Mouse (Mus musculus): ENCODE data around the gene Nemp2. TPM values are rescaled to one million over a fixed set of nuclear protein-coding genes. Genes with fewer than 3 reads are reported as not detected.

Gene Nemp2
- total and polyA plus RNA-seq, 3 experiments: 2.8 to 4.6 TPM; not detected in 1

DNA sequence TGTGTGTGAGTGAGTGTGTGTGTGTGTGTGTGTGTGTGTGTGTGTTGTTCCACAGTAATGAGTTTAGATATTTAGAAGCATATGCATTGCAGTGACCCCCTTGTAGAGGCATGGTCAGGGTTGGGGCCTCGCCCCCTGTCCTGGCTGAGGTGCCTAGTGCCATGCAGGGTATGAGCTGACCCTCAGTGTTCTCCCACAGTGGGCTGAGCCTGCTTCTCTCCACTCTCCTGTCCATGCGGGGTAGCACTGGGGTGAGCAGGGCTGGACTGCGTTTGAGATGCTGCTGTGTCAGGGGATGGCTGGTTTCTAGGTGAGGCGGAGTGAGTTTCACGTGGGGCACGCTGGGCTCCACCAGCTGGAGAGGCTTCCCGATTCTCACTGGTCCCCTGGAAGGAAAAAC, 27.7 kb downstream of the Nemp2 start:
- Histone ChIP-seq H3K36me3 (ENCODE audit: control insufficient read depth in 1 of 2, insufficient read depth in 2 of 2, low read length in 2 of 2) (peaks cover 0 to 12% of the 10 kb centered on the region in 2 experiments; a peak in 2 of 4 replicates), H3K79me2 (ENCODE audit: control insufficient read depth, insufficient read depth, low read length, poor library complexity) (no peaks in the 10 kb centered on the region), H3K4me1 (ENCODE audit: control insufficient read depth in 1 of 2, insufficient read depth in 2 of 2, low read length in 2 of 2) (peaks cover 3% of the 10 kb centered on the region in 2 experiments; a peak in 3 of 4 replicates), H3K9ac (ENCODE audit: control insufficient read depth, low read depth, low read length, poor library complexity, severe bottlenecking) (no peak overlapping the region), H3K27ac (ENCODE audit: control insufficient read depth, low read depth, low read length) (no peak overlapping the region), H3K9me3 (replicated peaks; ENCODE audit: insufficient read depth, low read length) (no peaks in the 10 kb centered on the region), H3K4me3 (ENCODE audit: control insufficient read depth in 1 of 2, insufficient read depth in 1 of 2, low read depth in 2 of 2, low read length in 2 of 2) (no peak overlapping the region), H3K27me3 (ENCODE audit: control insufficient read depth in 1 of 2, insufficient read depth in 2 of 2, low read length in 2 of 2) (no peaks in the 10 kb centered on the region)
- no peak for DNase-seq (ENCODE audit: low read depth, low spot score)
- TF ChIP-seq ZMIZ1 (IDR thresholded peaks at IDR 0.05; ENCODE audit: low read depth, low read length): no peak
- no peak for TF ChIP-seq RCOR1 (IDR thresholded peaks at IDR 0.05; ENCODE audit: low read depth, low read length)
- no peak for TF ChIP-seq CHD1 (IDR thresholded peaks at IDR 0.05; ENCODE audit: low read depth, low read length)
- no peak for TF ChIP-seq KAT2A (conservative IDR thresholded peaks at IDR 0.05; ENCODE audit: low read depth, low read length)
- TF ChIP-seq ZNF384 (IDR thresholded peaks at IDR 0.05; ENCODE audit: low read depth, low read length): no peak
- no peak for TF ChIP-seq CTCF (IDR thresholded peaks at IDR 0.05 in 2 of 3, conservative IDR thresholded peaks at IDR 0.05 in 1 of 3; ENCODE audit: control insufficient read depth in 1 of 3, insufficient read depth in 1 of 3, low read depth in 2 of 3, low read length in 3 of 3, poor library complexity in 1 of 3, severe bottlenecking in 1 of 3)
- no peak for TF ChIP-seq SMC3 (IDR thresholded peaks at IDR 0.05; ENCODE audit: low read depth, low read length)
- no peak for TF ChIP-seq POLR2A (IDR thresholded peaks at IDR 0.05; ENCODE audit: control insufficient read depth in 1 of 2, insufficient read depth in 1 of 2, low read depth in 1 of 2, low read length in 2 of 2, poor library complexity in 1 of 2)
- TF ChIP-seq TAL1 (IDR thresholded peaks at IDR 0.05; ENCODE audit: low read length): no peak
- TF ChIP-seq CHD2 (IDR thresholded peaks at IDR 0.05; ENCODE audit: low read length): no peak
- no peak for TF ChIP-seq MEF2A (IDR thresholded peaks at IDR 0.05; ENCODE audit: extremely low read depth, insufficient replicate concordance, low read depth, low read length, poor library complexity, severe bottlenecking)
- no peak for TF ChIP-seq E2F4 (IDR thresholded peaks at IDR 0.05; ENCODE audit: borderline replicate concordance, low read depth, low read length)
- TF ChIP-seq ELF1 (IDR thresholded peaks at IDR 0.05; ENCODE audit: low read depth, low read length): no peak
- no peak for TF ChIP-seq MXI1 (IDR thresholded peaks at IDR 0.05; ENCODE audit: low read depth, low read length)
- TF ChIP-seq JUND (IDR thresholded peaks at IDR 0.05; ENCODE audit: low read depth, low read length): no peak
- no peak for TF ChIP-seq GABPA (IDR thresholded peaks at IDR 0.05; ENCODE audit: low read depth, low read length)
- TF ChIP-seq RAD21 (IDR thresholded peaks at IDR 0.05; ENCODE audit: low read depth, low read length): no peak
- TF ChIP-seq USF1 (IDR thresholded peaks at IDR 0.05; ENCODE audit: low read depth, low read length): no peak

- Histone ChIP-seq H3K36me3 (ENCODE audit: control insufficient read depth in 1 of 2, insufficient read depth in 2 of 2, low read length in 2 of 2) (peaks cover 0 to 3% of the 10 kb centered on the region in 2 experiments; a peak in 1 of 4 replicates), H3K27ac (ENCODE audit: control insufficient read depth, low read depth, low read length) (no peak overlapping the region), H3K9me3 (replicated peaks; ENCODE audit: insufficient read depth, low read length) (no peaks in the 10 kb centered on the region), H3K79me2 (ENCODE audit: control insufficient read depth, insufficient read depth, low read length, poor library complexity) (no peaks in the 10 kb centered on the region), H3K9ac (ENCODE audit: control insufficient read depth, low read depth, low read length, poor library complexity, severe bottlenecking) (no peak overlapping the region), H3K4me1 (ENCODE audit: control insufficient read depth in 1 of 2, insufficient read depth in 2 of 2, low read length in 2 of 2) (peaks cover 2% of the 10 kb centered on the region in 2 experiments; a peak in 2 of 4 replicates), H3K27me3 (ENCODE audit: control insufficient read depth in 1 of 2, insufficient read depth in 2 of 2, low read length in 2 of 2) (no peaks in the 10 kb centered on the region), H3K4me3 (ENCODE audit: control insufficient read depth in 1 of 2, insufficient read depth in 1 of 2, low read depth in 2 of 2, low read length in 2 of 2) (no peak overlapping the region)
- DNase-seq (ENCODE audit: low read depth, low spot score): no peak
- no peak for TF ChIP-seq MYB (IDR thresholded peaks at IDR 0.05; ENCODE audit: low read depth, low read length)
- no peak for TF ChIP-seq UBTF (IDR thresholded peaks at IDR 0.05; ENCODE audit: borderline replicate concordance, insufficient read depth, low read depth, low read length)
- TF ChIP-seq KAT2A (conservative IDR thresholded peaks at IDR 0.05; ENCODE audit: low read depth, low read length): no peak
- no peak for TF ChIP-seq USF1 (IDR thresholded peaks at IDR 0.05; ENCODE audit: low read depth, low read length)
- no peak for TF ChIP-seq NRF1 (IDR thresholded peaks at IDR 0.05; ENCODE audit: insufficient read depth, low read depth, low read length, poor library complexity, severe bottlenecking)
- TF ChIP-seq ZKSCAN1 (IDR thresholded peaks at IDR 0.05; ENCODE audit: low read depth, low read length): no peak
- no peak for TF ChIP-seq GATA1 (IDR thresholded peaks at IDR 0.05; ENCODE audit: low read depth, low read length)
- no peak for TF ChIP-seq SIN3A (IDR thresholded peaks at IDR 0.05; ENCODE audit: low read length)
- TF ChIP-seq ZNF384 (IDR thresholded peaks at IDR 0.05; ENCODE audit: low read depth, low read length): no peak
- TF ChIP-seq BHLHE40 (IDR thresholded peaks at IDR 0.05; ENCODE audit: borderline replicate concordance, low read depth, low read length): no peak
- TF ChIP-seq POLR2AphosphoS5 (IDR thresholded peaks at IDR 0.05; ENCODE audit: borderline replicate concordance, low read depth, low read length): no peak
- TF ChIP-seq ZC3H11A (IDR thresholded peaks at IDR 0.05; ENCODE audit: low read depth, low read length): no peak
- TF ChIP-seq MYC (IDR thresholded peaks at IDR 0.05; ENCODE audit: low read depth, low read length): no peak
- TF ChIP-seq MAZ (IDR thresholded peaks at IDR 0.05; ENCODE audit: low read depth, low read length): no peak
- no peak for TF ChIP-seq ETS1 (IDR thresholded peaks at IDR 0.05; ENCODE audit: low read depth, low read length)
- TF ChIP-seq ZMIZ1 (IDR thresholded peaks at IDR 0.05; ENCODE audit: low read depth, low read length): no peak
- no peak for TF ChIP-seq MAX (IDR thresholded peaks at IDR 0.05; ENCODE audit: low read length)
- TF ChIP-seq CTCF (IDR thresholded peaks at IDR 0.05 in 2 of 3, conservative IDR thresholded peaks at IDR 0.05 in 1 of 3; ENCODE audit: control insufficient read depth in 1 of 3, insufficient read depth in 1 of 3, low read depth in 2 of 3, low read length in 3 of 3, poor library complexity in 1 of 3, severe bottlenecking in 1 of 3): no peak
- no peak for TF ChIP-seq EP300 (IDR thresholded peaks at IDR 0.05; ENCODE audit: low read depth in 1 of 2, low read length in 2 of 2)
These were observed 29.8 kb downstream of the Nemp2 start for GRCm38 (mm10) chr1:52660278-52660677.

Measured in MEL (cell line).